Mouse (Mus musculus) kidney, postnatal 25 days (tissue): Measurements from ENCODE around the gene Il24.

Source experiments
- DNase-seq, 2 experiments: peaks; one replicate each; pipeline ENCODE4 v3.0.0; 2021; ENCODE audit warnings: mixed read lengths in 2 of 2

Gene Il24

GRCm38 (mm10) chr1:130850405-130850804, 36.8 kb downstream of the Il24 start:
- no peak for DNase-seq

- no peak for DNase-seq
These were observed 37.6 kb downstream of the Il24 start for GRCm38 (mm10) chr1:130849530-130850214.

- no peak for DNase-seq
These were observed 42.7 kb downstream of the Il24 start for GRCm38 (mm10) chr1:130844516-130844915.

GRCm38 (mm10) chr1:130841621-130842020, 45.6 kb downstream of the Il24 start:
- no peak for DNase-seq

GRCm38 (mm10) chr1:130840599-130841379, 46.5 kb downstream of the Il24 start:
- peak; percentile 49 to 54 for DNase-seq

- peak in 1 of 2 experiments; percentile 75 for DNase-seq
These were observed 49.0 kb downstream of the Il24 start for GRCm38 (mm10) chr1:130838288-130838687.

GRCm38 (mm10) chr1:130835161-130835936, 51.9 kb downstream of the Il24 start:
- DNase-seq = peak in 1 of 2 experiments; percentile 18

GRCm38 (mm10) chr1:130832230-130833149, 54.8 kb downstream of the Il24 start:
- peak; percentile 68 to 88 for DNase-seq
